Mouse (Mus musculus) retina, adult 2 months (tissue): ENCODE measurements around the gene Wdr83.
A peak's percentile ranks its signal among the peaks of the same experiment; 100 is the strongest.
"Not testable (repeated sequence)": the region's sequence is repeated elsewhere in the genome, so short reads cannot be mapped to it uniquely, and the experiment has no call there.

ENCODE experiments used
- DNase-seq: peaks from one replicate; pipeline ENCODE4 v3.0.0-alpha.2; 2012; ENCODE audit warnings: low read depth, low spot score

The Wdr83 gene

GRCm38 (mm10) chr8:85081216-85081555 lies at the start of gene Wdr83:
Gene Wdr83 (minus strand): TSS chr8:85081306.
- DNase-seq: no peak

- DNase-seq: no peak
Measured at GRCm38 (mm10) chr8:85123691-85124090, 42.6 kb upstream of the Wdr83 start.

DNA sequence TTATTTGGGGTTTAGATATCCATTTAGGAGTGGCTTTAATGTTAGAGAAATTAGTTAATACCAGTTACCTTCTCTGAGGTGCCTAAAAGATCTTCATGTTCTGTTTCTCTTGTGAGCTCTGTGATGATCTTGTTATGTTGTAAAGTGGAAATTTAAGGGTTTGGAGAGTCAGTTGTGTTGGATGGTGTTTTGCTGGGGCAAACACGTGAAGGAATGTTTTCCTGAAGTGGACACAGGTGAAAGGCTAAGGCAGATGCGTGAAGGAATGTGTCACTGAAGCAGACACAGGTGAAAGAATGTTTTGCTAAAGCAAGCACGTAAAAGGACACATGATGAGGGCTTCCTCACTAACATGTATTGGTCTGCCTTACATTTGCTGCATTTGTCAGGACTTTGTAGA lies 41.9 kb upstream of the Wdr83 start, which contains the start of gene Zfp791:
TSS of gene Zfp791 (minus strand) at position 101 of the 400 bp plus-strand sequence.
- no peak for DNase-seq

- DNase-seq: not testable (repeated sequence)
Measured at GRCm38 (mm10) chr8:85120251-85120650, 39.1 kb upstream of the Wdr83 start.

DNA sequence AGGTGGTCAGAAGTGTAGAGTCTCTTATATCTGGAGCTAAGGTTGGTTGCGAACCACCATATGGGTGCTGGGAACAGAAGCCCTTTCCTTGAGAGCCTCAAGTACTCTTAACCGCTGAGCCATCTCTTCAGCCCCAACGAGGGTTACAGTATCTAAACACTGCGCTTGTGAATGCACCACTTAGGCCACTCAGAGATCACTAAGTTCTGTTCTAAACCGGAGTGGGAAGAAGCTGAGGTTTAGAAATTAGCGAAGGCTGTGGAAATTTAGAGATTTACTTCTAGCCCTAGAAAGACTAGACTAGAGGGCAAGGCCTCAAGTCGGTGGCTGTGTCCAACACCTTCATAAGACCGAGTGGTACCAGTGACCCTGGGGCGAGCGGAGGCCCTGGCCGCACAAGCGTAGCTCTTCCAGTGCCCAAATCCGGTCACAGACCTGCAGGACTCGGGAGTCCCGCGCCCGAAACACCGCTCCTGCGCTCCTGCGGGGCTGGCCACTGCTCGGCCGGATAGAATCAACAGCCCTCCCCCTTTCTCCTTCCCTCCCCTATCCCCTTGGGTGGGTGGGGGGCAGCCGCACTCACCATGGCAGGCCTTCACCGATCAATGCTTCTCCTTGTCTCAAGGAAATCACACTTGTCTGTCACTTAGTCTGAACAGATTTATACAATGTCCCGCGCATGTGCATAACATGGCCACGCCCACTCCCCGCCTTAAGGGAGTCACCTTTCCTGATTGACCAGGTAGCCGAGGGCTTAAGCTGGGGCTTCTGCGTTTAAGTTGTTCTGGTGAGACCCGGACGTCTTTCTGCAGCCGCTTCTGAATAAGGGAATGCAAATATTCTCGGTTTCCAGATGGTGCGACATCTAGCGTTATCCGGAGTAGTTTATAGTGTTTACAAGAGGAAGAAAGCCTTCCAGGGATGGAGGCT lies 38.2 kb upstream of the Wdr83 start:
- peak; percentile 75 for DNase-seq

GRCm38 (mm10) chr8:85116984-85117383 lies 35.9 kb upstream of the Wdr83 start:
- no peak for DNase-seq

DNA sequence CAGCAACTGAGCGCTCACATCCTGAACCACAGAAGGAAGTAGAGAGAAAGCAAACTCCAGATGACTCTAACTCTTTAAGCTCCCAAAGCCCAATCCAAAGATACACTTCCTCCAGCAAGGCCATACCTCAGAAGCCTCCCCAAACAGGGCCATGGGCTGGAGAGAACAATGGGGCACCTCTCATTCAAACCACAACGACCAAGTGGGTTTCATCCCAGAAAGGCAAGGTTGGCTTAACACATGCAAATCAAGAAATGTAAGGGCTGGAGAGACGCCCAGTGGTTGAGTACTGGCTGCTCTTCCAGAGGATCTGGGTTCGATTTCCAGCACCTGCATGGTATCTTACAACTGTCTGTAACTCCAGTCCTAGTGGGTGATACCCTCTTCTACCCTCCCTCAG lies 34.4 kb upstream of the Wdr83 start:
- no peak for DNase-seq

- no peak for DNase-seq
Measured at GRCm38 (mm10) chr8:85113241-85113640, 32.1 kb upstream of the Wdr83 start.

GRCm38 (mm10) chr8:85100076-85100665 lies 19.1 kb upstream of the Wdr83 start:
- DNase-seq: no peak

GRCm38 (mm10) chr8:85096850-85097249 lies 15.7 kb upstream of the Wdr83 start:
- DNase-seq: no peak

DNA sequence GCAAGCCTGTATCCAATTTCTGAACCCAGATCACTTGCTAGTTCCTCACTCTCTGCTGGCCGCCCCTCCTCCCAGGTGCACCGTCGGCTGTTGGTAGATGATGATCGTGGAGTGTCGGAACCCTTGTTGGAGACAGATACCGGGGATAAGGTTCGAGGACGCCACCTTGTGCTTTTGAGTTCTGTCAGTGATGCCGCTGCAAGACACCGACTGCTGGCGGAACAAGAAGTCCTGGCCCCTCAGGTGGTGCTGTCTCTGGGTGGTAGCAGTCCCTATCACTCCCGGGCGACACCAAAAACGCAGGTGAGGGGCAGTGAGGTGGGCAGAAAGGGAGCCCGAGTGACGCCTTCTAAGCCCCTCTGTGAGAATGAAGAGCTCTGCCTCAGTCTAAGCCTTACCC lies 15.1 kb upstream of the Wdr83 start:
- no peak for DNase-seq

GRCm38 (mm10) chr8:85095566-85095965 lies 14.5 kb upstream of the Wdr83 start:
- no peak for DNase-seq

DNA sequence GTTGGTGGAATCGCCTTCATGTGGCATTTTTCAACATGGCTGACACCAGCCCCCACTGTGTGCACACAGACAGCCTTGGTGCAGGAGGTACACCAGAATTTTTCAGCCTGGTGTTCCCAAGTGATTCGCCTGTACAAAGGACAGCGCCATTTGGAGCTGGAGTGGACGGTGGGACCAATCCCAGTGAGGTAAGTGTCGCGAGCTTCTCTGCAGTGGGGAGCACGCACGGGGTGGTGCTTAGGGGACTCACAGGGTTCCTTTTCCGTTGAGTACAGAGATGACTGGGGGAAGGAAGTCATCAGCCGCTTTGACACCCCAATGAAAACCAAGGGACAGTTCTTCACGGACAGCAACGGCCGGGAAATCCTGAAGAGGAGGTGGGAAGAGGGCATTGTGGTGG lies 13.9 kb upstream of the Wdr83 start:
- DNase-seq: no peak

DNA sequence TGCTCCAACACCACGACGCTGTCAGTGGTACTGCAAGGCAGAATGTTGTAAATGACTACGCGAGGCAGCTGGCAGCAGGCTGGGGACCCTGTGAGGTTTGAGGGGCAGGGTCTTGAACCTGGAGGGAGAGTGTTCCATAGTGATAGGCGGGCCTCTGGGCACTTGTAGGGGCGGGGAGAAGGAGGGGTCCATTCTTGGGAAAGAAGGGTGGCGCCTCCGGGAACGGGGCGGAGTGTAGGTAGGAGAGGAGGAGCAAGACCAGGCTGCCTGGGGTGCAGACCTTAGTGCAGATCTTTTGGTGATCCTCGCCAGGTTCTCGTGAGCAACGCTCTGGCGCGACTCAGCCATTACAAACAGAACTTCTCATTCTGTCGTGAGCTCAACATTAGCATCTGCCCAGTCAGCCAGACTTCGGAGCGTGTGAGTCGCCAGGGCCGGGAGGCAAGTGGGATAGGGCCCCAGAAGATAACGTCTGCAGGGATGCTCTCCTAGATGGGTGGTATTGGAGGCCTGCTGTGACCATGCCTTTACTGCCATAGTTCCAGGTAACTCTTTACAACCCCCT lies 10.5 kb upstream of the Wdr83 start:
- DNase-seq: no peak

- no peak for DNase-seq
Measured at GRCm38 (mm10) chr8:85090856-85091255, 9.8 kb upstream of the Wdr83 start.

DNA sequence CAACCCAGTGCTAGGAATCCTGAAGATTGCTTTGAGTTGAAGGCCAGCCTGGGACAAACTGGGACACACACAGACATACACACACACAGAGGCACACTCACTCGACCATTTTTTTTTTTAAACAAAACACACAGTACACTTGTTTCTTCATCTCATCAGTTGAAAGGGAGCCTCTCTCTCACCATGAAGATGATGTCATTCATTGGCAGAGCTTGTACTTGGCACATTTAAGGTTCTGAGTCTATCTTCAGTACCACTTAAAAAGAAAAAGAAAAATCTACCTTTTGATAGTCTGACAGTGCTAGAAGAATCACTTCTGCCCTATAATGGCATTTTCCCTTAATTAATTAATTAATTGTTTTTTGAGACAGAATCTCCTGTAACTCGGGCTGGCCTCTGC lies 7.7 kb upstream of the Wdr83 start:
- DNase-seq: no peak

- DNase-seq: no peak
Measured at GRCm38 (mm10) chr8:85086238-85086637, 5.1 kb upstream of the Wdr83 start.

- DNase-seq: no peak
Measured at GRCm38 (mm10) chr8:85084633-85085032, 3.5 kb upstream of the Wdr83 start.

- peak; percentile 58 for DNase-seq
Measured at GRCm38 (mm10) chr8:85083108-85083813, 2.2 kb upstream of the Wdr83 start, which contains the start of gene Man2b1. Gene Man2b1 (plus strand): TSS chr8:85083270.

- not testable (repeated sequence) for DNase-seq
Measured at GRCm38 (mm10) chr8:85082169-85082568, 1.1 kb upstream of the Wdr83 start.

DNA sequence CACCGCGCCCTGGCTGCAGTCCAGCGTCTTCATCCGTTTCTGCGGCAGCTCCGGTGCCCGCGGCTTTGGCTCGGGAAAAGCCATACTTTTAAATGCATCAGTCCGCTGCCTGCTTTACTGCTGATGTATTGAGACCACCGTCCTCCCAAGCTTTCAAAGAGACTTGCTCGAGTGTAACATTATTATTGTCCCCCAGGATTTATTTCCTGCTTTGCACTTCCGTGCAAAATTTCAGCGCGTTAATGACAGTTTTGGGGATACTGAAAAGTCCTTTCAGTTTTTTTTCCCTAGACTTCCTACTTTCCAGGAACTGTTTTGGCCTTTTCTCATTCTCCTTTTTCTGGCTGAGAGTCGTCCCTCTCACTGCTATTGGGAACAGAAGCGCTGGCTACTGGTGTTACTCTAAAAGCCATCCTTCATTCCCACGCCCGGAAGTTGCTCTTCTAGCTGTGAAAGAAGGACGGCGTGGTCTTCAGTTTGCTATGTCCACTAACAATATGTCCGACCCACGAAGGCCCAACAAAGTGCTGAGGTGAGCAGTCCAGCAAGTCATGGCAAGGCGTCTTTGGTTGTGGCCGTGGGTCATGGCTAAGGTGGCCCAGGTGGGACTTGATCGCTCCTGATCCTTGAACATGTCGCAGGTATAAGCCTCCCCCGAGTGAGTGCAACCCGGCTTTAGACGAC lies 432 bp downstream of the Wdr83 start, which contains the start of gene Wdr83os:
TSS of gene Wdr83os (plus strand) at position 209 of the 684 bp plus-strand sequence.
- DNase-seq: peak; percentile 73
